Mouse (Mus musculus) liver, postnatal 0 days (tissue): ENCODE measurements around the gene 4932438H23Rik.

Experiments
- CTCF ChIP-seq: sonication (generic); IDR thresholded peaks from 2 replicates; pipeline ENCODE4 v1.5.1; 2016; ENCODE audit warnings: antibody characterized with exemption, low read depth
- EP300 ChIP-seq: IDR thresholded peaks from 2 replicates; pipeline ENCODE4 v1.6.1; 2016; ENCODE audit warnings: antibody characterized with exemption, low read depth, mild to moderate bottlenecking

GRCm38 (mm10) chr16:91097858-91098257 is 2.9 kb upstream of the 4932438H23Rik start:
- TF ChIP-seq CTCF (no peak), EP300 (no peak)
